Mouse (Mus musculus): ENCODE results near the gene Taf11. TPM values are rescaled to one million over a fixed set of nuclear protein-coding genes. Genes with fewer than 3 reads are reported as not detected.
A peak's percentile ranks its signal among the peaks of the same experiment; 100 is the strongest.

Gene Taf11
- polyA plus RNA-seq (2015; fragmentation: Nextera tagmentation; extraction: Ambion mirVana), result 40.1 and 42.1 TPM in 2 replicates

DNA sequence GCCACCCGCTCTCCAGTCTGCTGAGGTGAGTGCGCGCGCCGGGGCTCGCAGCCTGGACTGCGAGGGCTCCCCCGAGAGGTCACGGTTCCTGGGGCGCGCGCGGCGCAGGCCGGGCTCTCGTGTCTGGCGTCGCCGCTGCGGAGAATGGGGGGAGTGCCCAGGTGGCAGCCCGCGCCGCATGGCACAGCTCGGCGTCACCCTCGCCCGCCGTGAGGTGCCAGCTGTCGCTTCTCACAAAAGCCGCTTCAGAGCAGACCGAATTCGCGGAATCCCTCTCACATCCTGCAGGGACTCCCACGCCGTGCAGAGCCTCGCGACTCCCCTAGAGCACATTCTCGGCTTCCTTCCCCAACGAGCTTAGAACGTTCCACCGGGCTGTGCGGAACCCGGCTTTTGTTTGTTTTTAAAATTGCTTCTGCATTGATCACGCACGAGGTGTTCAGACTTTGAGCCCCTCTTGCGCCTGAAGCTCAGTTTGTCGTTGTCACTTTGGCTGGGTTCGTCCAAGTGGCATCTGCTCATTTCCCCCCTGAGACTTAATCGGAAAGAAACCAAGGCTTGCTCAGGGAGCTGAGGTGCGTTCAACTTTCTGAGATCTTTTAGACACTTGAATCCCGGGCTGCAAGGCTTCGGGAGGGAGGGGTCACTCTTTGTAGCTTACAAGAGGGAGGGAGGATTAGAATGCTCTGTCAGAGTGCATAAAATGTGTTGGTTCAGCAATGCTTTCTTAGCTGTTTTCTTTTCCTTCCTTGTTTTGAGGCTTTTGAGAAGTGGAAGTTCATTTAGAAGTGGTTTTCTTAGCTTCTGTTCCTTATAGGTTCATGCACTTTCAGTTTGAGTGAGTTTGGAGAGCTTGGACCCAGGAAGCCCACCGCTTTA lies at the start of gene Taf11:
Taf11 (minus strand) TSS at position 223 of the 879 bp plus-strand sequence.
- H3K4me2 ChIP-seq (replicated peaks; ENCODE audit: low read depth, low read length), result peak within 1 kb of the TSS; percentile 84
- peak; percentile 70 for DNase-seq (ENCODE audit: low spot score)

DNA sequence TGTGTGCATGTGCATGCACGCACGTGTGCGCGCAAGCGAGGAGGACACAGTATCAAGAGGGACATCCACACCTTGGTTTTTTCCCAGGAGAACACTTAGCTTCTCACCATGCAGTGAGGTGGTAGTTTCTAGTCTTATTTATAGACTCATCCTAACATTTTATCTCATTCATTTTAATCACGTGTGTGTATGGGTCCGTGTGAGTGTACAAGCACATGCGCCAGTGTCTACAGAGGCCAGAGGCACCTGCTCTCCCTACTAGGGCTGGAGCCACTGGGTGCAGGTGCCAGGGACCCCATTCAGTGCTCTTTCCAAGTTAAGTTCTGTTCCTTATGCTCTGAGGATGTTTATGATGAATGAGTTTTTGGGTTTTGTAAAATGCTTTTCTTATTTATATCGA lies 48.0 kb upstream of the Taf11 start:
- no peaks in the 10 kb centered on the region for H3K27me3 ChIP-seq (replicated peaks; ENCODE audit: insufficient read depth, low read length)
- no peaks in the 10 kb centered on the region for H3K36me3 ChIP-seq (ENCODE audit: insufficient read depth, low read length)
- H3K4me3 ChIP-seq (ENCODE audit: low read depth, low read length), result no peak overlapping the region
- TF ChIP-seq EP300 (IDR thresholded peaks at IDR 0.05) (no peak), CTCF (IDR thresholded peaks at IDR 0.05) (no peak)
- no peak overlapping the region for H3K9ac ChIP-seq (replicated peaks; ENCODE audit: low read depth)
- ATAC-seq (no peak), DNase-seq (ENCODE audit: low spot score) (no peak)
- 92% methylated on average over 9 of the region's 9 CpGs for WGBS
- no peak overlapping the region for H3K4me2 ChIP-seq (replicated peaks; ENCODE audit: low read depth, low read length)
- H3K9me3 ChIP-seq (ENCODE audit: low read length), result no peaks in the 10 kb centered on the region
- H3K4me1 ChIP-seq (ENCODE audit: insufficient read depth, low read depth, low read length), result peaks cover 7% of the 10 kb centered on the region; the same call in 1 of the 2 replicates
- no peak overlapping the region for H3K27ac ChIP-seq (ENCODE audit: low read length)

More for the DNA sequence above, at the start of gene Taf11:
- TF ChIP-seq EP300 (IDR thresholded peaks at IDR 0.05) (0 out of 2 replicates have a peak, but pooled peaks have one; percentile 14), CTCF (IDR thresholded peaks at IDR 0.05) (no peak)
- Histone ChIP-seq H3K9me3 (ENCODE audit: low read length) (no peaks in the 10 kb centered on the region), H3K27ac (ENCODE audit: low read length) (peak within 1 kb of the TSS; percentile 93), H3K4me3 (ENCODE audit: low read depth, low read length) (peak within 1 kb of the TSS; percentile 88), H3K27me3 (replicated peaks; ENCODE audit: insufficient read depth, low read length) (no peaks in the 10 kb centered on the region), H3K9ac (replicated peaks; ENCODE audit: low read depth) (peak within 1 kb of the TSS; percentile 72), H3K4me1 (ENCODE audit: insufficient read depth, low read depth, low read length) (peaks cover 5% of the 10 kb centered on the region), H3K36me3 (ENCODE audit: insufficient read depth, low read length) (no peaks in the 10 kb centered on the region)
- ATAC-seq, result peak; percentile 40; the same call in 1 of the 2 replicates
- WGBS, result under 1% methylated on average over 42 of the region's 53 CpGs

DNA sequence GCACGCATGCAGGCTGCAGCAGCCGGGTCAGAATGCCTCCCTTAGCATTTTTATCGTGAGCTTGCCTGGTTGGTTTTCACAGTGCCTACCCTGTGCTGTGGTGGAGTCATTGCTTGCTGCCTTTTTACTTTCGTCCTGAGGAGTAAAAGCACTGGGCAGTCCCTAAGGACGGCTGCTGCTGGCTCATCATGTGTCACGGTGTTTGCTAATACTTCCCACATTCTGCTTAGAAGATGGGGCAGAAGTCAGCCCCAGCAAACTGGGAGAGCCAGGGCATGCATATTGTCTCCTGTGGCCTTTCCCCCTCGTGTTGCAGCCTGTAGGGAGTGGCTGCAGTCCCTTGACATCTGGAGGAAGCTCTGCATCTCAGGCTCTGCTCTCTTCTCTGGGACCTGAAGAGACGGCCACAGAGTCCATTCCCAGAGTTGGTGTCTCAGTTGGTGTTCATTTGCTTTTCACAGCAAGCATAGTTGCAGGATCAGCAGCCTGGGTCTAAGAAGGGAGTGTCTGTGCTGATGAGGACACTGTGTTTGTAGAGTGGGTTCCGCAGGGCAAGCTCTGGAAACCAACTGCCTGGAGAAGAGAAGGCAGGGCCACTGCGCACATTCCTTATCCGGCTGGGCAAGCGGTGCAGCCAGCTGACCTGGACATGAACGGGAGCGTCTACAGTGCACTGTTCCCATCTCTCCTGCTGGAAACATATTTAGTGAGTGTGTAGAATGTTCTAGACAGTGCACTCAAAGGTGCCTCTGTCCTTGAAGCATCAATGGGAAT lies 45.2 kb upstream of the Taf11 start:
- Histone ChIP-seq H3K9ac (replicated peaks; ENCODE audit: low read depth) (no peak overlapping the region), H3K4me2 (replicated peaks; ENCODE audit: low read depth, low read length) (no peak overlapping the region), H3K36me3 (ENCODE audit: insufficient read depth, low read length) (no peaks in the 10 kb centered on the region), H3K27ac (ENCODE audit: low read length) (no peak overlapping the region), H3K4me3 (ENCODE audit: low read depth, low read length) (no peak overlapping the region), H3K27me3 (replicated peaks; ENCODE audit: insufficient read depth, low read length) (no peaks in the 10 kb centered on the region), H3K4me1 (ENCODE audit: insufficient read depth, low read depth, low read length) (peaks cover 7% of the 10 kb centered on the region; the same call in 1 of the 2 replicates), H3K9me3 (ENCODE audit: low read length) (no peaks in the 10 kb centered on the region)
- WGBS, result 48% methylated on average over 14 of the region's 14 CpGs
- peak; percentile 38 for ATAC-seq
- no peak for DNase-seq (ENCODE audit: low spot score)
- TF ChIP-seq EP300 (IDR thresholded peaks at IDR 0.05), result no peak
- TF ChIP-seq CTCF (IDR thresholded peaks at IDR 0.05), result no peak

DNA sequence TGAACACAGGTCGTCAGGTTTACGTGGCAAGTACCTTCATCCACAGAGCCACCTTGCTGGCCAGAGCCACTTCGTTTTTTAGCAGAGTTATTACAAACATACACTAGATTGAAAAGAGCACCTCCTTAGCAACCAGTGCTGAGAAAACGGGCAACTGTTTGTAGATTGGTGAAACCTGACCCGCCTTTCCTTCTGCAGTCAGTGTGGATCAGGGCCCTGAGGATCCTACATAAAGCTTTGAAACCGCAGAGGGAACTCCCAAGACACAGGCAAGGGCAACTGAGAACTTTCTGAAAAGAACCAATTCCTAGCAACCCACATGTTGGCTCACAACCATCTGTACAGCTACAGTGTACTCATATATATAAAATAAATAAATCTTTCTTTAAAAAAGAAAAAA lies 43.5 kb upstream of the Taf11 start:
- no peak overlapping the region for H3K4me2 ChIP-seq (replicated peaks; ENCODE audit: low read depth, low read length)
- no peak for DNase-seq (ENCODE audit: low spot score)
- no peaks in the 10 kb centered on the region for H3K9me3 ChIP-seq (ENCODE audit: low read length)
- 60% methylated on average over 6 of the region's 6 CpGs for WGBS
- no peak for ATAC-seq
- no peak overlapping the region for H3K4me3 ChIP-seq (ENCODE audit: low read depth, low read length)
- H3K27ac ChIP-seq (ENCODE audit: low read length), result no peak overlapping the region
- H3K36me3 ChIP-seq (ENCODE audit: insufficient read depth, low read length), result no peaks in the 10 kb centered on the region
- H3K27me3 ChIP-seq (replicated peaks; ENCODE audit: insufficient read depth, low read length), result no peaks in the 10 kb centered on the region
- peaks cover 7% of the 10 kb centered on the region; the same call in 1 of the 2 replicates for H3K4me1 ChIP-seq (ENCODE audit: insufficient read depth, low read depth, low read length)
- TF ChIP-seq EP300 (IDR thresholded peaks at IDR 0.05) (no peak), CTCF (IDR thresholded peaks at IDR 0.05) (no peak)
- no peak overlapping the region for H3K9ac ChIP-seq (replicated peaks; ENCODE audit: low read depth)

DNA sequence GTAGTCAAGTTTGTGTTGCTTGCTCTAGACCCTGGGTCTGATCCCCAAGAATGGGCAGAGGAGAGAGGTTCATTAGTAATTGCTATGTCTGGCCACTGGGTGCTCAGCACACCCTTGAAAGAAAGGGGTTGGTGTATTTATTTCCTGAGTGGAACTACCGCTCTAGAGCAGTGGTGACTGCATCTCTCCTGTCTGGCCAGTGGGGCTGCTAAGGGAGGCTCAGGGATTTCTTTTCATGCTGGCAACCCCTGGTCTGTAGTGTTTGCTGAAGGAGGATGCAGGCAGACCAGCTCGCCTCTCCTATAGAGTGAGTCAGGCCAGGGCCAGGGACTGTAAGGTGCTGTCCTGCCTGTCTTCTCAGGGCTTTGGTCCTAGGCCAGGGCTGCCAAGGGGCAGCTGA lies 37.5 kb upstream of the Taf11 start:
- H3K4me1 ChIP-seq (ENCODE audit: insufficient read depth, low read depth, low read length), result peaks cover 4% of the 10 kb centered on the region; the same call in 1 of the 2 replicates
- ATAC-seq, result peak; percentile 57
- 51% methylated on average over 2 of the region's 2 CpGs for WGBS

DNA sequence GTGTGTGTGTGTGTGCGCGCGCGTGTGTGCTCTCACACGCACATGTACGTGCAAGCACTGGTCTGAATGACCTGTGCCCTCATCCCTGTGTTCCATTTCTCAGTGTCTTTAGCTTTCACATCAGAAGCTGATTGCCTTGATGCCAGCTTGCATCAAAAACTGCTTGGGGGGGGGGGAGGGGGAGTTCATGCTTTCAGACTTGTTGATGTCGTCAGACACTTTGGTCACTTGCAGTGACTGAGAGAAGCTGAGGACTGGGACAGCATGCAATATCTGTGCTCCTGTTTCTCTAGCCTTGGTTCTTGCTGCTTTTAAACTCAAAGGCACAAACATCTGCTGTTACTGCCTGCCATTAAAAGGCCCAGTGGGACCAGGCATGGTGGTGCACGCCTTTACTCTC lies 36.7 kb upstream of the Taf11 start:
- no peak overlapping the region for H3K4me2 ChIP-seq (replicated peaks; ENCODE audit: low read depth, low read length)
- H3K27me3 ChIP-seq (replicated peaks; ENCODE audit: insufficient read depth, low read length), result no peaks in the 10 kb centered on the region
- TF ChIP-seq EP300 (IDR thresholded peaks at IDR 0.05) (no peak), CTCF (IDR thresholded peaks at IDR 0.05) (no peak)
- H3K4me3 ChIP-seq (ENCODE audit: low read depth, low read length), result no peak overlapping the region
- ATAC-seq (peak; percentile 29), DNase-seq (ENCODE audit: low spot score) (peak; percentile 59)
- WGBS, result 69% methylated on average over 8 of the region's 8 CpGs
- no peaks in the 10 kb centered on the region for H3K9me3 ChIP-seq (ENCODE audit: low read length)
- H3K36me3 ChIP-seq (ENCODE audit: insufficient read depth, low read length), result no peaks in the 10 kb centered on the region
- peak overlapping the region; percentile 83 for H3K27ac ChIP-seq (ENCODE audit: low read length)
- H3K4me1 ChIP-seq (ENCODE audit: insufficient read depth, low read depth, low read length), result peaks cover 4% of the 10 kb centered on the region; the same call in 1 of the 2 replicates
- H3K9ac ChIP-seq (replicated peaks; ENCODE audit: low read depth), result no peak overlapping the region

More for the DNA sequence above, 37.5 kb upstream of the Taf11 start:
- Histone ChIP-seq H3K27ac (ENCODE audit: low read length) (peak overlapping the region; percentile 83), H3K4me3 (ENCODE audit: low read depth, low read length) (no peak overlapping the region), H3K4me2 (replicated peaks; ENCODE audit: low read depth, low read length) (no peak overlapping the region), H3K9me3 (ENCODE audit: low read length) (no peaks in the 10 kb centered on the region), H3K27me3 (replicated peaks; ENCODE audit: insufficient read depth, low read length) (no peaks in the 10 kb centered on the region), H3K9ac (replicated peaks; ENCODE audit: low read depth) (no peak overlapping the region), H3K36me3 (ENCODE audit: insufficient read depth, low read length) (no peaks in the 10 kb centered on the region)
- DNase-seq (ENCODE audit: low spot score), result peak; percentile 70
- TF ChIP-seq EP300 (IDR thresholded peaks at IDR 0.05), result no peak
- peak; percentile 50 for TF ChIP-seq CTCF (IDR thresholded peaks at IDR 0.05)

Data from lung, postnatal 0 days (tissue).